Mouse (Mus musculus): ENCODE data around the gene Rgs10.

Gene Rgs10

DNA sequence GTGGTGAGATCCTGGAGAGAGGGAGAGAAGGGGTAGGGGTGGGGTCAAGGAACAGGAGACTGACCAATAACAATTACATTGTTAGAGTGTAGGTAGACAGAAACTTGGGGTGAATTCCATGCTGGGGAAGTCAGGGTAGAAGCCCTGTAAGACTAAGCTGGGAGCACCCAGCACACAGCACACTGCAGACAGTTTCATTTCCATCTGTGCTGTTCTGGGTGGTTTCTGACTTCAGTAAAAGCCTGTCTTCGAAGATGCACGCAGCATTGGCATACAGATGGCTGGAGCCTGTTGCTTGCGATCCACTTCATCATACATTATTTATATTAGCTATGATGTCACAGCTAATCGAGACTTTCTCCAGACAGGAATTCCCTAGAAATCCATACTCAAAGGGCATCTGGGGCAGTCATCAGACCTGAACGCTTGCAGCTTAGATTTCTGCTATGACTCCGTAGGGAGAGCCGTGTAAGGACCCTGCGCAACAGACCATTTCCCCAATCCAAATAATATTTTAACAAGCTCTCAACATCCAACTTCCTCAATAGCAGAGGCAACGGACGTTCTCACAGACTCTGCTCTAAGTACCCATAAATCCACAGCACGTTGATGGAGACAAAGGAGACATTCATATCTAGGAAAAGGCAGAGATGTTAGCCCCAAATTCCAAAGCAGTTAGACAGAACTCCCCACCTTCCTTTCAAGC is 7.7 kb downstream of the Rgs10 start:
- in situ Hi-C loops (cut with MboI, MseI), result loop anchor here in 1 of 2 experiments (5.0 kb wide), 2 partner anchors 34 to 1179 kb away; partner anchors contain the start of genes Sept1 and Zfp553

DNA sequence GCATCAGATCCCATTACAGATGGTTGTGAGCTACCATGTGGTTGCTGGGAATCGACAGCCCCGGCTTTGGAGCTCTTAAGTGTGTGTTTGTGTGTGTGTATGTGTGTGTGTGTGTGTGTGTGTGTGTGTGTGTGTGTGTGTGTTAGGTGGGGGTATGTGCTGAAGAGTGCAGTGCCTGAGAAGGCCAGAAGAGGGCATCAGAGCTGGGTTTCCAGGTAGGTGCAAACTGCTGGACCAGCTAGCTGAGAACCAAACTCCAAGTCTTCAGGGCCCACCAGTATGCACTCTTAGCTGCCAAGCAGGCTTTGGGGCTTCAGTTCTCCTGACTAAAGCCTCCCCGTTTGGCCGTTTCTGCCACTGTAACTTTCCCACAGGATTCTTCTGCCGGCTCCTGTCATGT is 10.3 kb downstream of the Rgs10 start:
- in situ Hi-C loops (cut with MboI, MseI), result no loop called here

DNA sequence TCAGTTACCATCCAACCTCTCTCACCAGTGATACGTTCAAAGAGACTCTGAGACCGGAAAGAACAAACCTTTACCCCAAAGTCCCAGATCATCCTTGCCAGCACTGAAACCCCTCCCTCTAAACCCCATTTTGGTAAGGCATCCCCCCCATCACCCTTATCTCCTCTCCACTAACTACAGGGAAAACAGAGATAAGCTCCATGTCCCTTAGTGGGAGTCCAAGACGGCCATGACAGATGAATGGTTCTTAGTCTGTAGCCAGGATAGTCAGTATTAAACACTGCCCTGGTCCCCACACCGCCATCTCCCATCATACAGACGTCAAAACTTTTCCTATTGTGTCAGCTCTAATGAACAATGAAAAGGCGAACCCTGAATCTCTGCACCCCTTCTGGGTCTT is 14.6 kb downstream of the Rgs10 start:
- in situ Hi-C loops (cut with MboI, MseI), result no loop called here

DNA sequence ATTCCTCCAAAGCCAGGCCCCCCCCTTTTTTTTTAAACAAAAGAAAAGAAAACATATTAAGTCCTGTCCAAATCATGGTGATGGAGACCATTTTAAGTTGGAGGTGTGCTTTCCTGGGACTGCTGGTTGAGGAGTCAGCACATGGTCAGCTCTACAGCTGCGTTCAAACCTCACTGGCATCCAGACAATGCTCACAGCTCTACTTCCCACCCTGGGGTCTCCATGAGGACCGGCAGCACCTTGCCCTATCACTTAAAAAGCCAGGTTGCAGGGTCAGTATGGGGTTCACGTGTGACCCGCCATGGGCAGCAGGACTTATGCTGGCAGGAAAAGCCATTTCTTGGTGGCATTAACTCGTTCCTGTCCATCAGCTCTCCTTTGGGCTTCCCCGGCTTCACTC is 15.0 kb downstream of the Rgs10 start:
- in situ Hi-C loops (cut with MboI, MseI), result no loop called here

DNA sequence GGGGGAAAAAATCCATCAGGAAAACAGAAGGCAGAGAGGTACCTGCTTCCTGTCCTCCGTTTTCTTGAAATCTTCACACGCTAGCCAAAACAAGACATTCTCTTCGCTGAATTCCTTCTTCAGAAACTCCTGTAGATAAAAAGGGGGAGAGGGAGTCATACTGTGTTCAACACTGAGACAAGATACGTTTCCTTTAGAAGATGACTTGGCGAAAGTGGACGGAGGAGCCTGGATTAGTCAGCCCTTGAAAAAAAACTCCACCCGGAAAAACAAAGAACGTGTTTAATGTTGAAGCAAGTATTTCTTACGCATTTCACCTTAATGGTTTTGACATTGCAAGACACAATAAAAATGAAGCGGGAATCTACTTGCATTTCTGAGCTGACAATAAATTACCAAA is 15.4 kb downstream of the Rgs10 start:
- in situ Hi-C loops (cut with MboI, MseI), result no loop called here

DNA sequence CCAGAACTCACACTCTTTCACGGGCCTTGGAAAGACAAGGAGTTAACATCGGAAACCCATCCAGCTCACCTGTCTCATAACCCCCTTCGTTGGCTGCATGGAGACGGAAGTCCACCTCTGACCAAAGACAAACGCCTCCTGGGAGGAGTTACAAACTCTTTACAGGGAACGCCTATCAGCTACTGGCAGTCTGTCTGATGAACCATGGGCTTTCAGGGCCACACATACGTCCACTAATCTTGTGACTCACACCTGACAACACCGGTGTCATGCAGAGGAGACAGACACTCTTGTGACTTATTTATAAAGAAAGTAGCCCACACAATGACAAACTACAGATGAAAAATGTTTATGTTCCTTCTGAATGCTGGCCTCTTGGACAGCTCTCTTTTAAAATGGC is 16.0 kb downstream of the Rgs10 start:
- in situ Hi-C loops (cut with MboI, MseI), result no loop called here

DNA sequence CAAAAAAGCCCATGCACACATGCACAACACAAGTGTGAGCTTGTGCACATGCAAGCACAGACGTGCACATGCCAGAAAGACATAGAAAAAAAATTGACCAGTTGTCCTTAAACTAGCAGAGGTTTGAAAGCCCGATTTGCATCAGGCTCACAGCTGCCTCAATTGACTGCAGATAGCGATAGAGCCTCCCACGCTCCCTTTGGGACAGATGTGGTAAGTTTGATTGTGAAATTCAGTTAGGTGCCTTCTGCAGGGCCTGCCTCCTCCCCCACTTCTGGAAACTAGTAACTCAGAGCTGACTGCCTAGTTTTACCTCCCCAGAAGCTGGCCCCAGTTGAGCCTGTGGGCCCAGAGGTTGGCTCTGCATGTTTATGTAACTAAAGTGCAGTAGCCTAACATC is 19.9 kb downstream of the Rgs10 start:
- in situ Hi-C loops (cut with MboI, MseI), result loop anchor here in 1 of 2 experiments (25.0 kb wide), 1 partner anchor 1161 kb away; the partner anchor contains the start of genes Sept1, Zfp553 and Zfp771

DNA sequence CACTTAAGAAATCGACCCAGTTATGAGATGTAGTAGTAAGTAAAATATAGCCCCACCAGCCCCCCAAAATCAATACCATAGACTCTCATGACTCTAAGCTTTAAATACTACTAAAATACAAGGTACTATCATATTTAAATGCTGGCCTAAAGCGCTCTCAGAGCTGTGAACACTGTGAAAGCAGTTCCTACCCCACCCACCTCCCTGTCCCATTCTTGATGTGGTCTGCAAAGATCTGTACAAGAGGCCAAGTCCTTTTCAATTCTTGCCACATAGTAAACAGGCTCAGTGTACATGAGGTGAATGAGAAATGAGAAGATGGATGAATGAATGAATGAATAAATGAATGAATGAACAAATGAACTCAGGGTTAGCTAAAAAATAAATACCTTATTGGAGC is 21.5 kb downstream of the Rgs10 start:
- in situ Hi-C loops (cut with MboI, MseI), result loop anchor here in 1 of 2 experiments (25.0 kb wide), 1 partner anchor 1160 kb away; the partner anchor contains the start of genes Sept1, Zfp553 and Zfp771

DNA sequence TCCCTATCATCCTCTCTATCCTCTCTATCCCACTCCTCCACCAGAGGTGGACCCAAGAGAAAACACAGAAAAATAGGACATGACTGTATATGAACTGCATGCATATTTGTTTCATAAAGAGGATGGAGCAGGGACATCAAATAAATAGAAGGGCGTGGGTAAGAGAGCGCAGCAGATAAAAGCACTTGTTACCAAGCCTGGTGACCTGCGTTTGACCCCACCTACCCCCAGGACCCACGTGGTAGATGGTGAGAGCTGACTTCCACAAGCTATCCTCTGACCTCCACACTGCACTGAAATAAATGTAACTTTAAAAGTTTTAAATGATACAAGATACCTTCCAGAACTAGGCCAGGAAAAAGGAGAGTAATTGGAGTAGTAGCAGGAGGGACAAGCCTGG is 24.8 kb downstream of the Rgs10 start:
- in situ Hi-C loops (cut with MboI, MseI), result loop anchor here in 1 of 2 experiments (25.0 kb wide), 1 partner anchor 1156 kb away; the partner anchor contains the start of genes Sept1, Zfp553 and Zfp771

DNA sequence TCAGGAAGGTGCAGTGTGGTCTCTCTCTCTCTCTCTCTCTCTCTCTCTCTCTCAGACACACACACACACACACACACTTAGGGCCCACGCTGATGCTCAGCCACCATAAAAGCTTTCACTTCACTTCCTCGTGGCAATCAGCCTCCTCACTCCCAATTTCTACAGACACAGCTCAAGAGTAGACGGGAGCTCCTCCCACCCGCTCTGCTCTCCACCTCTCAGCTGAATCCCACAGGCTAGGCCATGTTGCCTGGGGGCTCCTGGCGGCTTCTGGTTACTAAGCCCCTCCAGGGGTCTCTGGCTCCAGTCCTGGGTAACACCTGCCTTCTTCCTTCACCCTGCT is 25.6 kb downstream of the Rgs10 start:
- in situ Hi-C loops (cut with MboI, MseI), result loop anchor here in 1 of 2 experiments (25.0 kb wide), 1 partner anchor 1156 kb away; the partner anchor contains the start of genes Sept1, Zfp553 and Zfp771

DNA sequence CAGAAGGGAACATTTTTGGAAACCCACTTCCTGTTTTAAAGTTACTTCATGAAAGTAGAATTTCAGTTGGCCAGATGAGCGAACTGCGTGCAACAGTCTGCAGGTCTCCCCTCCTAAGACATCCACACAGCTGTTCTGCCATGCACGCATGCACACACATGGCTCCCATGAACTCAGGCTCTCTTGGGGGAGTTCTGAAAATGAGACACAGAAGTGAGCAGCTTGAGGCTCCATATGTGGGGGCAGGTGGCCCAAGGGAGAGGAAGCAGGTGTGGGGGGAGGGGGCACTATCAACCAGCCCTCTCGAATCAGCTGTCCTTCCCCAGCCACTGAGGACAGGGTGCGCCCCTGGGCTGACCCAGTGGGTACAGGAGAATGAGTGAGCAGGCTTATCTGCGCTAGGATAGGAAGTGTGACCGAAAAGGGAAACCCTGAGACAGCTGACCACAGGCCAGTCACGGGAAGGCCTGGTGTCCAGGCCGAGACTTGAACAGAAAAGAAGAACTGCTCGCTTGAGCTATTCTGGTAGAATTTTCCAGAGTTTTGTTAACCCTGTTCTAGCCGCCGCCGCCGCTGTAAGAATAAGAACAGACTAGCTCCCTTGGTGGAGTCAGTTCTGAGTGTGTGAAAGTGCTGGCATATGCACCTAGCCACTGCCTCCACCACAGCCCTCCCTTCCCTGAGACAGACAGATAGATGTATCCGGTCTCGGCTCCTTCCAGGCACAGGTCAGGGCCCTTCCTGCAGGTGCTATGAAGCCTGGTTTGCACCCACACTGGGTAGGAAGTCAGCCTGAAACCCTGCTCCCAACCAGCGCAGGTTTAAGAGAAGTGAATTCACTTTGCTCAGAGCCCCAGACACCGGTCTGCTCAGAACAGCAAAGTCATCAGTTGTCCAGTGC is 26.2 kb downstream of the Rgs10 start:
- in situ Hi-C loops (cut with MboI, MseI), result loop anchor here in 1 of 2 experiments (25.0 kb wide), 1 partner anchor 1155 kb away; the partner anchor contains the start of genes Sept1, Zfp553 and Zfp771

DNA sequence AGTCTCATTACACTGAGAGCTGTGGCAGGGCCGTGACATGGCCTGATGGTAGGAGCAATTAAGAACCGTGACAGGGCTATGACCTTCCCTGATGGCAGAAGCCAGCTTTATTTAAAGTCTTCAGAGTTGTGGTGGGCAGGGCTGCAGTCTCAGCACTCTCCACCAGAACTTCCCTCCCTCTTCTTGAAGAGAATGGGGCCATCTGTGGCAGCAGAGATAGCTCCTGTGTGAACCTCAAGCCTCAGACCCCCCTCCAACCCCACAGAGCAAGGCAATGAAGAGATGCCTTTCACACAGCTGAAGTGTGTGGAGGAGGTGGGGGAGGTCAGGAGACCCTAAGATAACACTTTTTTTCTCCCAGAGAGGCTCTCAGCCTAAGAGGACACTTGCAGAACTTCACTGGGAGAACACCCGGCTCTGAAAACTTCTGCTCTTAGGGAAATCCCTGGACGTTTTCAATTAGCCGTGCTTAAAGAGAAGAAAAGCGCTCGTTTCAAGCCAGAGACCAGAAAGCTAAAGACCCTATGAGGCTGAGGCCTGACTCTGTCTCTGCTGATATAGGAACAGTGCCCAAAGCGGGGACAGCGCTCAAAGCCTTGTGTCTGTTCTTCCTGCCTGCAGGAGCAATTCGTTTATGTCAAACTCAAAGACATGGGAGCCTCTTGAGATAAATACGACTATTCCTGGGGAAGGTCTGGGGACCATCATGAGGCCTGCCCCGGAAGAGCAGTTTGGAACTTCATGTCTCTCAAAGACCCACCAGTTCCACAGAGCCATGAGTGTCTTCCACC is 27.1 kb downstream of the Rgs10 start:
- in situ Hi-C loops (cut with MboI, MseI), result loop anchor here in 1 of 2 experiments (25.0 kb wide), 1 partner anchor 1154 kb away; the partner anchor contains the start of genes Sept1, Zfp553 and Zfp771

DNA sequence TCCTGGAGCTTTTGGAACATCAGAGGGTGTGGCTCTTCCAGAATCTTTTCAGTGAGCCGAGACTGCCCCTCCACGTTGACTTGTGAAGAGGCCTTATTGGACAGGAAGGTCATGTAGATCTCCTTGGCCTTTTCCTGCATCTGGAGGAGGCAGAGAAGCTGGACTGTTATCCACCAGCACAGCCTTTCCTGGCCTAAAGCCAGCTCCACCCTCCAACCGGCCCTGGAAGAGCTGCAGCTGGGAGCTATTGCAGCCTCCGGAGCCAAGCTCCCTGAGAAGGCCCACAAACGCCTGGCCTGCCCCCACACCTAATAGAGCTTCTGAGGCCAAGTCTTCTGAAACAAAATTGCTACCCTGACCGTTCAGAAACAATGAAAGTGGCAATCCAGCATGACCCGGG is 29.6 kb downstream of the Rgs10 start:
- in situ Hi-C loops (cut with MboI, MseI), result loop anchor here in 1 of 2 experiments (25.0 kb wide), 1 partner anchor 1152 kb away; the partner anchor contains the start of genes Sept1, Zfp553 and Zfp771

DNA sequence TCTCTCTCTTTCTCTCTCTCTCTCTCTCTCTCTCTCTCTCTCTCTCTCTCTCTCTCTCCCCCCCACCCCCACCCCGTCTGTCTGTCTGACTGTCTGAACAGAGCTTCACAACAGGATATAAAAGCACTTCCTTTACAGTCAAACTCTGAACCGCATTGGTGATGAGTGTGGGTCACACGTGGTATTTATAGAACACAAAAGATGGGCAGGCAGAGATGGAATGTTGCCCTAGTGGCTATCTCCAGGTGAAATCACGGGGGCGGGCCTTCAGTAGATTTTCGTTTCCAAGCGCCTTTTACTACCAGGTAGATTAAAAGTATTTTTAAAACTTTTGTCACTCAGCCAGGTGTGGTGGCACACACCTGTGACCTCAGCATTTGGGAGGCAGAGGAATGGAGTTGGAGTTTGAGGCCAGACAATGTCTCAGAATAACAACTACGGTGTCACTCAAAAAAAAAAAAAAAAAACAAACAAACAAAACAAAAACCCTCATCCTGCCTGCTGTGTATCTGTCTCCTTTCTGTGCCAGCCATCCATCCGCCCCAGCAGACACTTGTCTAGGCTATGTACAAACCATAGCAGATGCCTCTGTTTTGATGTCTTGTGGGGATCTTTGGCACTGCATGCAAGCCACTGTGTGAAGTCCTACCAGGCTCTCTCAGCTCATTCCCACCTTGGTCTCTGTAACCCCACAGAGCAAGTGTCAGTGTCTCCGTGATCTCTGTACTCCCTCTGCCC is 34.7 kb downstream of the Rgs10 start:
- in situ Hi-C loops (cut with MboI, MseI), result loop anchor here (5.0 to 25.0 kb wide), 2 partner anchors 1147 to 1882 kb away; partner anchors contain the start of genes Atxn2l (in 1 of the 2), Sept1 (in 1 of the 2), Zfp553 (in 1 of the 2) and Zfp771 (in 1 of the 2)

DNA sequence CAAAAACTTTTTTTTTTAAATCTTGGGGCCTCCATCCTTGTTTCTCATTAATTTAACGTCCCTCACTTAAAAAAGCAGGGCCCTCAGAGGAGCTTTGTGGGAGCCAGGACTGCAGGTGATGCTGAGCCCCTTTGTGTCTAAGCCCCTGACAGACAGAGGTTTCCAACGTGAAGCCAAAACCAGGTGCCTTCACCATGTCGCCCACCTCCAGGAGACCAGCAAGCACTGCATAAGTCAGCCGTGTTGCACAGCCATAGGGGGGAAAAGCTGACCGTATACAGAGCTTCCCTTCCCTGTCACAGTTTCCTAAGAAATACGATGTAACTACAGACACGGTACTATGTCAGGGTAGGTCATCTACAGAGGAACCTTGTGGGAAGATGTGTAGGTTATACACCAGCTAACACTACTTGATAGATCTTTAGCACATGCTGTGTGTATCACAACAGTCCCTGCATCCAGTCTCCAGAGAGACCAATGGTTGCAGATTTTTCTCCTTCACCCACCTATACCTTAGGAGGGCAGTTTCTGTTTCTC is 35.3 kb downstream of the Rgs10 start:
- in situ Hi-C loops (cut with MboI, MseI), result loop anchor here (5.0 to 25.0 kb wide), 2 partner anchors 1146 to 1881 kb away; partner anchors contain the start of genes Atxn2l (in 1 of the 2), Sept1 (in 1 of the 2), Zfp553 (in 1 of the 2) and Zfp771 (in 1 of the 2)

DNA sequence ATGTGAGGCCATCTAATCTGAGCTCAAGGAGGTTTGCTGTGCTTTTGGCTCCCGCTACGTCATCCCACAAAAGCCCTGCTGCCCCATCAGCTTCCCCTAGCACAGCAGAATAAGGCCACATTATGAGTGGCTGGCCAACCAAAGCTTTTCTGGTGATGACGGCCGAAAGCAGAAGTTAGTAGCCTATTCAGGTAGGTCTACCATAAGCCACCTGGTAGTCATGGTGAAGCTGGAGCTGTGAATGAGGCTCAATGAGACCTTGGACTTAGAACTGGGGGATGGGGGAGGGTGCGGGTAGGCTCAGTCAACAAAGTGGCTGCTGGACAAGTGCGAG is 36.1 kb downstream of the Rgs10 start:
- in situ Hi-C loops (cut with MboI, MseI), result loop anchor here (5.0 to 25.0 kb wide), 2 partner anchors 1145 to 1880 kb away; partner anchors contain the start of genes Atxn2l (in 1 of the 2), Sept1 (in 1 of the 2), Zfp553 (in 1 of the 2) and Zfp771 (in 1 of the 2)

DNA sequence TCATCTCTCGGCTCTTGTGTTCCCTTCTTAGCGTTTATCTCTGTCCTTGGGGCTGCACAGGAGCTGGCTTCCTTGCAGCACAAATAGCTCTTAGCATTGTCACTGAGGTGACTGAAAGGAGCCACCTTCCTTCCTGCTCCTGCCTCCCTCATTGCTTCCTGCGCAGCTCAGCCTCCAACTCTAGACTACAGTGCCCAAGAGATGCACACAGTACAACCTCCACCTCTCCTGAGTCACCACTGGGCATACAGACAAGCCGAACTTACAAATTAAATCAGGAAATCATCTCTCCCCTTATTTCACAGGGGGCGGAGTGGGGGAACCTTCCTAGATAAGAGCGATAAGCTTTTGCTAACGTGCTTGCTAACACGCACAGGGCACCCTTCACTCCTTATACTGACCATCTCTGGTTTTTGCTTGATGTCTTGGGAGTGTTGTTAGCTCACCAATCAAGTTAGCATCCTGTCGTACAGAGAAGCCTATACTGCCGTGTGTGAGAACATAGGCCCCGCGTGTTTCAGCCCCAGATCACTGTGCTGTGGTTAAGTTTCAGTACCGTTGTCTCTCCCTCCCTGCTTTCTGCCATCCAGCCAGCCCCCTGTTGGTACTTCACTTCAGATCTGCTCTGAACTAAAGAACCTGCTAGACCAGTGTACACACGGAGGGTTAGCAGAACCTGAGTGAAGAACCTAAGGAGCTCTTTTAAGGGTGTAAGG is 36.6 kb downstream of the Rgs10 start:
- in situ Hi-C loops (cut with MboI, MseI), result loop anchor here (5.0 to 25.0 kb wide), 2 partner anchors 1145 to 1880 kb away; partner anchors contain the start of genes Atxn2l (in 1 of the 2), Sept1 (in 1 of the 2), Zfp553 (in 1 of the 2) and Zfp771 (in 1 of the 2)

DNA sequence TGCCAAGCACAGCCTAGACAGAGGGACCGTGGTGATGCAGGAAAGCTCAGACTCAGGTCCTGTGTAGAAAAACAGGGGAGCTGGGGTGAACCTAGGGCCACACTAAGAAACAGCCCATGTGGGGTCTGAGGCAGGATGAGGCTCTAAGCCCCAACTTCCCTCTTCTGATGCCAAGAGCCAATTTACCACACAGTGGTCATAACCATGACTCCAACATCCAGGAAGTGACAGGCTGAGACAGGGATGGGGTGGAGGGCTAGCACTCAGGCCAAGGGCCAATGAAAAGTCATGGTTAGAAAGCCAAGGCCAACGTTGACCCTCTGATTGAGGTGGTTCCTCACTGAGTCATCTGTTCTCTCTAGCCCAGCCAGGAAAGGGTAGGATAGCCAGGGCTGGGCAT is 37.6 kb downstream of the Rgs10 start:
- in situ Hi-C loops (cut with MboI, MseI), result loop anchor here (5.0 to 25.0 kb wide), 2 partner anchors 1144 to 1879 kb away; partner anchors contain the start of genes Atxn2l (in 1 of the 2), Sept1 (in 1 of the 2), Zfp553 (in 1 of the 2) and Zfp771 (in 1 of the 2)
